Mouse (Mus musculus) embryo, embryonic 11.5 days (tissue): Measurements from ENCODE around the gene Foxc1.

ENCODE experiments used
- DNase-seq: peaks from one replicate; pipeline ENCODE4 v3.0.0-alpha.2; 2012; ENCODE audit warnings: low read depth, low spot score

Gene Foxc1

GRCm38 (mm10) chr13:31805831-31806427 lies 504 bp upstream of the Foxc1 start:
- DNase-seq = no peak

- DNase-seq = no peak
These were observed 680 bp downstream of the Foxc1 start for GRCm38 (mm10) chr13:31806890-31807735.

- no peak for DNase-seq
These were observed 1.3 kb downstream of the Foxc1 start for GRCm38 (mm10) chr13:31807736-31808115.

GRCm38 (mm10) chr13:31808116-31808803 lies 1.8 kb downstream of the Foxc1 start:
- DNase-seq = no peak

GRCm38 (mm10) chr13:31808804-31809420 lies 2.5 kb downstream of the Foxc1 start:
- no peak for DNase-seq

GRCm38 (mm10) chr13:31809701-31810100 lies 3.3 kb downstream of the Foxc1 start:
- no peak for DNase-seq

GRCm38 (mm10) chr13:31810375-31810692 lies 3.9 kb downstream of the Foxc1 start:
- DNase-seq = no peak

GRCm38 (mm10) chr13:31810693-31811541 lies 4.5 kb downstream of the Foxc1 start:
- no peak for DNase-seq

- no peak for DNase-seq
These were observed 5.1 kb downstream of the Foxc1 start for GRCm38 (mm10) chr13:31811542-31812021.

- DNase-seq = no peak
These were observed 6.3 kb downstream of the Foxc1 start for GRCm38 (mm10) chr13:31812701-31813100.

- DNase-seq = no peak
These were observed 9.1 kb downstream of the Foxc1 start for GRCm38 (mm10) chr13:31815383-31816003.

- no peak for DNase-seq
These were observed 11.9 kb downstream of the Foxc1 start for GRCm38 (mm10) chr13:31818337-31818736.

GRCm38 (mm10) chr13:31819664-31820405 lies 13.4 kb downstream of the Foxc1 start:
- no peak for DNase-seq

GRCm38 (mm10) chr13:31820587-31821017 lies 14.2 kb downstream of the Foxc1 start:
- DNase-seq = no peak

- DNase-seq = no peak
These were observed 14.6 kb downstream of the Foxc1 start for GRCm38 (mm10) chr13:31821050-31821449.

- no peak for DNase-seq
These were observed 16.9 kb downstream of the Foxc1 start for GRCm38 (mm10) chr13:31823316-31823715.

- no peak for DNase-seq
These were observed 18.7 kb downstream of the Foxc1 start for GRCm38 (mm10) chr13:31825180-31825579.

GRCm38 (mm10) chr13:31827160-31827559 lies 20.7 kb downstream of the Foxc1 start:
- DNase-seq = no peak

- no peak for DNase-seq
These were observed 21.4 kb downstream of the Foxc1 start for GRCm38 (mm10) chr13:31827820-31828332.

GRCm38 (mm10) chr13:31828446-31828845 lies 22.0 kb downstream of the Foxc1 start:
- no peak for DNase-seq
